Mouse (Mus musculus): ENCODE data around the gene Sirt2.

- TF ChIP-seq CTCF (IDR thresholded peaks at IDR 0.05; ENCODE audit: borderline replicate concordance, control insufficient read depth, extremely low read depth, insufficient read depth, low read length, poor library complexity) (no peak), POLR2A (IDR thresholded peaks at IDR 0.05; ENCODE audit: control insufficient read depth, extremely low read depth, insufficient read depth, low read length, poor library complexity) (no peak)
Measured at GRCm38 (mm10) chr7:28803756-28804155, 37.2 kb downstream of the Sirt2 start.
